19 mouse cellular contexts compared by ENCODE assay signal in the genomic region with DNA sequence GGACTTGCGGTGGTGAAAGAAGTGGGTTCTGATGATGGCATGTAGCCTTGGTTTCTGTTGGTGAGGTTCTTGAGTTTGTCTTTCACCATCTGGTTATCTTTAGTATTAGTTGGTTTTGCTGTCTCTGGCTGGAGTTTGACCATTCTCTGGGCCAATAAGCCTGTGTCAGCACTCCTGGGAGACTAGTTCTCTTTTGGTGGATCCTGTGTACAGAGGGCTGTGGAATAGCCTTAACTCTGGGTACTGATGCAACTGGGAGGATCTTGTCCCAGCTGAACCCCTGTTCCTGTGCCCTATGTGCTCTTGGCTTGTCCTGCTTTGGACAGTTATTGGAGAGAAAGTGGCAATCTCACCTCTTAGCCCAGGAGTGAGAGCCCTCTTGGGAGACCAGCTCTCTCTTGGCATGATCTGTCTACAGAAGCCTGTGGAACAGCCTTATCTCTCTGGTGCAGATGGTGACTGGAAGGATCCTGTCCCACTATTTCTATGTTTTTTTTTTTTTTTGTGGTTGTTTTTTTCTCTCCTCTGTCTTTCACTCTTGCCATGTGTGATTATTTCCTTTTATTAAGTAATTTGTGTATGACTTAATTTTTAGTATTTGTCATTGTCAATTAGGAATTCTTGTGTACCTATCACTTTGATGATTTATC. TPM values are rescaled to one million over a fixed set of nuclear protein-coding genes. Genes with fewer than 3 reads are reported as not detected.
DNase-seq lines count a peak whose midpoint lies in the region; ATAC-seq and TF ChIP-seq lines count a peak whose summit lies in the region.
"Had no signal": no experiment of that assay in that cellular context is flagged by ENCODE, and none has a peak within 500 bp of the region (broad histone marks: within the 10 kb centered on the region; RNA-seq: fewer than 3 reads in every experiment).

No protein-coding gene starts in this region.

- no peaks in the 10 kb centered on the region for H3K9me3 ChIP-seq in lung, postnatal 0 days (ENCODE audit: low read length)
- H3K9me3 ChIP-seq in liver, embryonic 13.5 days (replicated peaks), result no peaks in the 10 kb centered on the region
- no peaks in the 10 kb centered on the region for H3K9me3 ChIP-seq in midbrain, embryonic 13.5 days
- H3K9me3 ChIP-seq: midbrain, embryonic 12.5 days had no signal

- no peaks in the 10 kb centered on the region for H3K4me1 ChIP-seq in lung, postnatal 0 days (ENCODE audit: insufficient read depth, low read depth, low read length)
- no peaks in the 10 kb centered on the region for H3K4me1 ChIP-seq in lung, adult 2 months (ENCODE audit: control insufficient read depth, insufficient read depth, low read length)
- peaks cover 51% of the 10 kb centered on the region for H3K4me1 ChIP-seq in liver, embryonic 13.5 days (replicated peaks)
- H3K4me1 ChIP-seq in midbrain, embryonic 13.5 days (replicated peaks), result no peaks in the 10 kb centered on the region
- H3K4me1 ChIP-seq: midbrain, embryonic 12.5 days had no signal

- no peak for TF ChIP-seq CTCF in lung, postnatal 0 days (IDR thresholded peaks at IDR 0.05)
- no peak for TF ChIP-seq CTCF in lung, adult 2 months (IDR thresholded peaks at IDR 0.05; ENCODE audit: insufficient read depth, low read length)

- no peaks in the 10 kb centered on the region for H3K27me3 ChIP-seq in lung, postnatal 0 days (replicated peaks; ENCODE audit: insufficient read depth, low read length)
- H3K27me3 ChIP-seq in liver, embryonic 13.5 days, result no peaks in the 10 kb centered on the region
- H3K27me3 ChIP-seq in midbrain, embryonic 13.5 days, result no peaks in the 10 kb centered on the region
- H3K27me3 ChIP-seq: midbrain, embryonic 12.5 days had no signal

- DNase-seq in lung, postnatal 0 days (ENCODE audit: low spot score), result no peak
- no peak for DNase-seq in lung, adult 2 months
- DNase-seq in c-Kit-positive CD71-positive TER-119-negative erythroid progenitor cells, embryonic 14.5 days (ENCODE audit: low read depth), result peak; percentile 66
- DNase-seq in liver, embryonic 13.5 days, result peak; percentile 73
- DNase-seq in spleen, postnatal 36 days (ENCODE audit: low spot score in 2 of 2), result peak; percentile 26 to 61
- DNase-seq in Muller cell, postnatal 12 days (ENCODE audit: inconsistent ontology term), result no peak
- DNase-seq in layer of hippocampus, postnatal 10 days (ENCODE audit: low spot score in 2 of 2), result no peak
- DNase-seq: adrenal gland, postnatal 14 days; cerebellum, adult 18-20 months; embryo, embryonic 11 days; heart, postnatal 14 days; kidney, postnatal 4 days had no signal

- no peak overlapping the region for H3K9ac ChIP-seq in lung, postnatal 0 days (replicated peaks; ENCODE audit: low read depth)
- H3K9ac ChIP-seq in liver, embryonic 13.5 days, result peak overlapping the region; percentile 44
- H3K9ac ChIP-seq in midbrain, embryonic 13.5 days (replicated peaks), result no peak overlapping the region
- H3K9ac ChIP-seq: midbrain, embryonic 12.5 days had no signal

- no peak overlapping the region for H3K27ac ChIP-seq in lung, postnatal 0 days (ENCODE audit: low read length)
- peak overlapping the region; percentile 98 for H3K27ac ChIP-seq in liver, embryonic 13.5 days
- no peak overlapping the region for H3K27ac ChIP-seq in midbrain, embryonic 13.5 days
- H3K27ac ChIP-seq: left cerebral cortex, adult 2 months; midbrain, embryonic 12.5 days had no signal

- WGBS in lung, postnatal 0 days, result 98% methylated on average over 1 of the region's 1 CpGs
- 94% methylated on average over 1 of the region's 1 CpGs for WGBS in lung, adult 2 months
- WGBS in liver, embryonic 13.5 days (ENCODE audit: insufficient replicate concordance), result 93% methylated on average over 1 of the region's 1 CpGs
- WGBS in midbrain, embryonic 13.5 days, result 98% methylated on average over 1 of the region's 1 CpGs

- H3K4me2 ChIP-seq in lung, postnatal 0 days (replicated peaks; ENCODE audit: low read depth, low read length), result no peak overlapping the region
- peak overlapping the region; percentile 51 for H3K4me2 ChIP-seq in liver, embryonic 13.5 days
- no peak overlapping the region for H3K4me2 ChIP-seq in midbrain, embryonic 13.5 days (replicated peaks)
- H3K4me2 ChIP-seq: midbrain, embryonic 12.5 days had no signal

- no peak for TF ChIP-seq POLR2A in lung, adult 2 months (IDR thresholded peaks at IDR 0.05; ENCODE audit: borderline replicate concordance, extremely low read depth, low read depth, low read length)

- no peak overlapping the region for H3K4me3 ChIP-seq in lung, postnatal 0 days (ENCODE audit: low read depth, low read length)
- H3K4me3 ChIP-seq in lung, adult 2 months (replicated peaks; ENCODE audit: extremely low read depth, low read depth, low read length), result no peak overlapping the region
- no peak overlapping the region for H3K4me3 ChIP-seq in liver, embryonic 13.5 days (replicated peaks)
- H3K4me3 ChIP-seq in midbrain, embryonic 13.5 days (replicated peaks), result no peak overlapping the region
- H3K4me3 ChIP-seq: left cerebral cortex, adult 2 months; midbrain, embryonic 12.5 days had no signal

- peak; percentile 49 for ATAC-seq in lung, postnatal 0 days
- peak; percentile 99 for ATAC-seq in liver, embryonic 13.5 days (ENCODE audit: low read depth)
- ATAC-seq in midbrain, embryonic 13.5 days, result no peak
- ATAC-seq: CD4-positive, CD25-positive, alpha-beta regulatory T cell, adult 4 months had no signal

- H3K36me3 ChIP-seq in lung, postnatal 0 days (ENCODE audit: insufficient read depth, low read length), result no peaks in the 10 kb centered on the region
- H3K36me3 ChIP-seq in liver, embryonic 13.5 days, result no peaks in the 10 kb centered on the region
- no peaks in the 10 kb centered on the region for H3K36me3 ChIP-seq in midbrain, embryonic 13.5 days
- H3K36me3 ChIP-seq: midbrain, embryonic 12.5 days had no signal

- no peak for TF ChIP-seq EP300 in lung, postnatal 0 days (IDR thresholded peaks at IDR 0.05)

RNA-seq across cellular contexts. Expression of a gene that starts 3.2 kb away (rescaled TPM):
- polyA plus RNA-seq in lung, postnatal 0 days (2015; fragmentation: Nextera tagmentation; extraction: Ambion mirVana), result 1.1 and 4.7 TPM in 2 replicates
- 0.35 and 0.85 TPM in 2 replicates for polyA plus RNA-seq in lung, adult 2 months (2012; rRNA removed)
- 0.83 and 0.84 TPM in 2 replicates for polyA plus RNA-seq in liver, embryonic 13.5 days (2015; fragmentation: Nextera tagmentation; extraction: Ambion mirVana)
- not detected in 2 replicates for polyA plus RNA-seq in midbrain, embryonic 13.5 days (2015; fragmentation: Nextera tagmentation; extraction: Ambion mirVana)
- total RNA-seq in layer of hippocampus, postnatal 10 days (2021), result not detected
- total RNA-seq: left cerebral cortex, adult 2 months had no signal
- polyA plus RNA-seq: frontal cortex, adult 2 months; liver, adult 2 months; midbrain, embryonic 12.5 days had no signal

RNA-seq across cellular contexts. Expression of a gene that starts 15.3 kb away (rescaled TPM):
- not detected in 2 replicates for polyA plus RNA-seq in lung, postnatal 0 days (2015; fragmentation: Nextera tagmentation; extraction: Ambion mirVana)
- polyA plus RNA-seq in lung, adult 2 months (2012; rRNA removed), result not detected in 2 replicates
- polyA plus RNA-seq in liver, embryonic 13.5 days (2015; fragmentation: Nextera tagmentation; extraction: Ambion mirVana), result not detected in 2 replicates
- not detected in 2 replicates for polyA plus RNA-seq in midbrain, embryonic 13.5 days (2015; fragmentation: Nextera tagmentation; extraction: Ambion mirVana)
- total RNA-seq in layer of hippocampus, postnatal 10 days (2021), result not detected
- total RNA-seq: adrenal gland, postnatal 14 days; heart, postnatal 14 days; left cerebral cortex, adult 2 months; liver, adult 2 months had no signal
- polyA plus RNA-seq: CD4-positive, CD25-positive, alpha-beta regulatory T cell, adult 4 months; frontal cortex, adult 2 months; gonadal fat pad, adult 2 months; liver, adult 2 months; midbrain, embryonic 12.5 days had no signal

RNA-seq across cellular contexts. Expression of a gene that starts 31.0 kb away (rescaled TPM):
- 2.5 and 2.7 TPM in 2 replicates for polyA plus RNA-seq in lung, postnatal 0 days (2015; fragmentation: Nextera tagmentation; extraction: Ambion mirVana)
- 0.74 and 2.1 TPM in 2 replicates for polyA plus RNA-seq in lung, adult 2 months (2012; rRNA removed)
- polyA plus RNA-seq in liver, embryonic 13.5 days (2015; fragmentation: Nextera tagmentation; extraction: Ambion mirVana), result 0.85 and 1.1 TPM in 2 replicates
- not detected in 2 replicates for polyA plus RNA-seq in midbrain, embryonic 13.5 days (2015; fragmentation: Nextera tagmentation; extraction: Ambion mirVana)
- not detected for total RNA-seq in layer of hippocampus, postnatal 10 days (2021)
- total RNA-seq: left cerebral cortex, adult 2 months had no signal
- polyA plus RNA-seq: CD4-positive, CD25-positive, alpha-beta regulatory T cell, adult 4 months; midbrain, embryonic 12.5 days had no signal

Comparison
In these comparisons a context has a peak if more than half of its experiments do, and no peak if none do; other contexts are left out.
1. DNase-seq: peak in c-Kit-positive CD71-positive TER-119-negative erythroid progenitor cells, embryonic 14.5 days (single experiment), liver, embryonic 13.5 days (single experiment) and spleen, postnatal 36 days (2 of 2); none in lung, postnatal 0 days (single experiment), lung, adult 2 months (single experiment), Muller cell, postnatal 12 days (single experiment) and layer of hippocampus, postnatal 10 days (0 of 2).